Mouse (Mus musculus): Measurements from ENCODE around the gene Zfp808. TPM values are rescaled to one million over a fixed set of nuclear protein-coding genes. Genes with fewer than 3 reads are reported as not detected.
"Not testable (repeated sequence)": the region's sequence is repeated elsewhere in the genome, so short reads cannot be mapped to it uniquely, and the experiment has no call there.

Gene Zfp808
- polyA plus RNA-seq, 2 experiments, result 8.4 to 9.5 TPM

DNA sequence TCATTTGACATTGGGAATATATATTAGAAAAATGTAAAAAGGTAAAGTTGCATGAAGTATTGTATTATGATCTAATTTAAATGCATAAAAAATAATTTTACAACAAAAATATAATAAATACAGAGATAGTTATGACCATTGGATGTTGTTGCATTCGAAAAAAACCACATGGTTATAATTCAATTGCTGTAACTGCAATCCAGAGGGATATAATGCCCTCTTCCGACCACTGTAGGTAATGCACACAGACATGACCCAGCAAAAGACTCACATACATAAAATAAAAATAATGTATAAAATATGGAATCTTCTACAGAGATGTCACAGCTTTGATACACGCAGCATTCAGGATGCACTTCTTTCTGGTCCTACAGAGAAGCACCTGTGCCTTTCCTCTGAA is 115.6 kb downstream of the Zfp808 start:
- Histone ChIP-seq H3K9ac (ENCODE audit: low read depth, low read length, severe bottlenecking) (no peak overlapping the region), H3K36me3 (ENCODE audit: control insufficient read depth, insufficient read depth, low read length) (no peaks in the 10 kb centered on the region), H3K4me3 (replicated peaks; ENCODE audit: low read length) (no peak overlapping the region), H3K27ac (replicated peaks; ENCODE audit: low read depth, low read length) (no peak overlapping the region), H3K9me3 (ENCODE audit: control insufficient read depth, low read length) (no peaks in the 10 kb centered on the region), H3K27me3 (ENCODE audit: control insufficient read depth, insufficient read depth, low read length) (no peaks in the 10 kb centered on the region), H3K4me2 (replicated peaks; ENCODE audit: low read depth, low read length, severe bottlenecking) (no peak overlapping the region), H3K4me1 (ENCODE audit: control insufficient read depth, insufficient read depth, low read length) (no peaks in the 10 kb centered on the region)
- 52% methylated on average over 3 of the region's 3 CpGs for WGBS
- no peak for TF ChIP-seq POLR2A (IDR thresholded peaks at IDR 0.05; ENCODE audit: borderline replicate concordance, extremely low read depth, insufficient read depth, insufficient read length)
- no peak for ATAC-seq (ENCODE audit: low FRiP score, low read depth)
- DNase-seq (ENCODE audit: low spot score), result no peak

DNA sequence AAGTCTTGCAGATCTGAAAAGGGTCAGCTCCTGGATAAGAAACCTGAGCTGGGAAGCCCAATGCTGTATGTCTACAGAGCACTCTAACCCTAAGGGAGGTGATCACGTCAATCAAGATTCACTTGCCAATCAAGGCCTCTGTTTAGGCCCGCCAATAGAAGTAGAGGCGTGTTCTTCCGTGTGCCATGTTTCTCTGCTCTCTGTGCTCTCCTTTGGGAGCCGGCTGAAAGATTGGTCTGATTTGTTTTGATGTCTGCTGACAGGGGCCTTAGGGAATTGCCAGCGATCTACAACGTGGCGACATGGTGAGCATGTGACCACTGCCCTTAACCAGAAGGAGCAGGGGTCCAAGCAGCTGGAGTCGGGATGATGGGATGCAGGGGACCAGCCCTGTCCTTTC is 125.5 kb downstream of the Zfp808 start:
- DNase-seq (ENCODE audit: low spot score); H3K27ac ChIP-seq (replicated peaks; ENCODE audit: low read depth, low read length); H3K4me1 ChIP-seq (ENCODE audit: control insufficient read depth, insufficient read depth, low read length); H3K9ac ChIP-seq (ENCODE audit: low read depth, low read length, severe bottlenecking); H3K27me3 ChIP-seq (ENCODE audit: control insufficient read depth, insufficient read depth, low read length); ATAC-seq (ENCODE audit: low FRiP score, low read depth); H3K4me3 ChIP-seq (replicated peaks; ENCODE audit: low read length); H3K36me3 ChIP-seq (ENCODE audit: control insufficient read depth, insufficient read depth, low read length); H3K4me2 ChIP-seq (replicated peaks; ENCODE audit: low read depth, low read length, severe bottlenecking): not testable (repeated sequence)
- peaks cover 11% of the 10 kb centered on the region; the same call in 1 of the 2 replicates for H3K9me3 ChIP-seq (ENCODE audit: control insufficient read depth, low read length)
- WGBS, result 80% methylated on average over 9 of the region's 9 CpGs

DNA sequence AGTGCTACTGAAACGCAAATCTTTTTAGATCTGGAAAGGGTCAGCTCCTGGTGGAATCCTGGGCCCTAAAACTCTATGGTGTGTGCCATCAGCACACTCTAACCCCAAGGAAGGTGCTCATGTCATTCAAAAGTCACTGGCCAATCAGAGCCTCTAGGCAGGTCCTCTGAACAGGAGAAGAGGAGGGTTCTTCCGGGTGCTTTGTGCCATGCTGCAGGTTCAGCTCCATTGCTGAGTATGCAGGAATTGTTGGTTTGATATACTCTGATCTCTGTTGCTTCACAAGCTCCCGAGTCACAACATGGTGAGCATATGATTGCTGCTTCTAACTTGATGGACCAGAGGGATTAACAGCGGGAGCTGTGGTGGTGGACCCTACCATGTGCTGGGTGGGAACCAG is 133.7 kb downstream of the Zfp808 start:
- no peak for DNase-seq (ENCODE audit: low spot score)
- H3K4me1 ChIP-seq (ENCODE audit: control insufficient read depth, insufficient read depth, low read length), result no peaks in the 10 kb centered on the region
- peaks cover 21% of the 10 kb centered on the region for H3K9me3 ChIP-seq (ENCODE audit: control insufficient read depth, low read length)
- H3K4me2 ChIP-seq (replicated peaks; ENCODE audit: low read depth, low read length, severe bottlenecking), result no peak overlapping the region
- H3K27me3 ChIP-seq (ENCODE audit: control insufficient read depth, insufficient read depth, low read length), result no peaks in the 10 kb centered on the region
- no peak overlapping the region for H3K27ac ChIP-seq (replicated peaks; ENCODE audit: low read depth, low read length)
- ATAC-seq (ENCODE audit: low FRiP score, low read depth), result no peak
- H3K9ac ChIP-seq (ENCODE audit: low read depth, low read length, severe bottlenecking), result no peak overlapping the region
- H3K36me3 ChIP-seq (ENCODE audit: control insufficient read depth, insufficient read depth, low read length), result no peaks in the 10 kb centered on the region
- WGBS, result 80% methylated on average over 4 of the region's 4 CpGs
- no peak for TF ChIP-seq POLR2A (IDR thresholded peaks at IDR 0.05; ENCODE audit: borderline replicate concordance, extremely low read depth, insufficient read depth, insufficient read length)
- H3K4me3 ChIP-seq (replicated peaks; ENCODE audit: low read length), result no peak overlapping the region
